18 mouse cellular contexts compared by ENCODE assay signal in genomic region chr15:11496436-11496835, GRCm38 (mm10).
DNase-seq lines count a peak whose midpoint lies in the region; ATAC-seq and TF ChIP-seq lines count a peak whose summit lies in the region.
"Had no signal": no experiment of that assay in that cellular context is flagged by ENCODE, and none has a peak within 500 bp of the region (broad histone marks: within the 10 kb centered on the region; RNA-seq: fewer than 3 reads in every experiment).

No protein-coding gene starts in this region.

- peak; percentile 71 for TF ChIP-seq CTCF in layer of hippocampus, adult 2 months (conservative IDR thresholded peaks at IDR 0.05)

- no peak overlapping the region for H3K4me3 ChIP-seq in layer of hippocampus, adult 2 months
- H3K4me3 ChIP-seq: embryonic facial prominence, embryonic 10.5 days; erythroblast, embryonic 14.5 days; heart, embryonic 10.5 days; hindbrain, embryonic 15.5 days; limb, embryonic 12.5 days; liver, embryonic 15.5 days; neural tube, embryonic 13.5 days had no signal

- ATAC-seq in CD4-positive, CD25-positive, alpha-beta regulatory T cell, adult 4 months, result no peak

- DNase-seq in CD4-positive, CD25-positive, alpha-beta regulatory T cell, adult 2 months (ENCODE audit: low read depth, low spot score), result peak; percentile 18
- peak in 1 of 2 experiments; percentile 13 for DNase-seq in layer of hippocampus, adult 2 months (ENCODE audit: low spot score in 2 of 2)
- no peak for DNase-seq in layer of hippocampus, adult 9-11 months
- peak; percentile 10 to 23 for DNase-seq in right cerebral cortex, adult 2 months (ENCODE audit: low spot score in 2 of 2)
- DNase-seq in right cerebral cortex, postnatal 36 days (ENCODE audit: low spot score in 2 of 2), result no peak
- DNase-seq in naive thymus-derived CD4-positive, alpha-beta T cell, adult 2 months (ENCODE audit: low read depth), result peak; percentile 18
- DNase-seq in urinary bladder, postnatal 4 days (ENCODE audit: low spot score in 2 of 2), result no peak
- DNase-seq: cerebellum, postnatal 36 days; gastrocnemius, postnatal 14 days; heart, postnatal 14 days had no signal

- H3K27ac ChIP-seq in layer of hippocampus, adult 2 months, result no peak overlapping the region
- H3K27ac ChIP-seq: embryonic facial prominence, embryonic 10.5 days; heart, embryonic 10.5 days; hindbrain, embryonic 15.5 days; limb, embryonic 12.5 days; liver, embryonic 15.5 days; neural tube, embryonic 13.5 days had no signal

Comparison
In these comparisons a context has a peak if more than half of its experiments do, and no peak if none do; other contexts are left out.
1. DNase-seq: peak in CD4-positive, CD25-positive, alpha-beta regulatory T cell, adult 2 months (single experiment), right cerebral cortex, adult 2 months (2 of 2) and naive thymus-derived CD4-positive, alpha-beta T cell, adult 2 months (single experiment); none in layer of hippocampus, adult 9-11 months (single experiment), right cerebral cortex, postnatal 36 days (0 of 2) and urinary bladder, postnatal 4 days (0 of 2).